Mouse (Mus musculus) liver, embryonic 12.5 days (tissue): Measurements from ENCODE around the gene Matn4. TPM values are rescaled to one million over a fixed set of nuclear protein-coding genes. Genes with fewer than 3 reads are reported as not detected.

Experiments used
- ATAC-seq: fragments of 200-750 bp; cut with Nextera tagmentation; 2 replicates; pipeline ENCODE4 v1.8.0; 2017; ENCODE audit warnings: moderate number of reproducible peaks, mild to moderate bottlenecking, moderate library complexity
- H3K27ac ChIP-seq: fragments of 300-500 bp; sonication (generic); 2 replicates; pipeline ENCODE4 v1.5.1; 2016; ENCODE audit warnings: mild to moderate bottlenecking
- H3K27me3 ChIP-seq: fragments of 300-500 bp; sonication (generic); replicated peaks from 2 replicates; pipeline ENCODE4 v1.6.1; 2016; ENCODE audit warnings: mild to moderate bottlenecking, moderate library complexity
- H3K36me3 ChIP-seq: fragments of 300-500 bp; sonication (generic); 2 replicates; pipeline ENCODE4 v1.6.1; 2016; ENCODE audit warnings: mild to moderate bottlenecking, moderate library complexity
- H3K4me1 ChIP-seq: fragments of 300-500 bp; sonication (generic); 2 replicates; pipeline ENCODE4 v1.6.1; 2016
- H3K4me2 ChIP-seq: fragments of 300-500 bp; sonication (generic); 2 replicates; pipeline ENCODE4 v1.6.1; 2016; ENCODE audit warnings: mild to moderate bottlenecking, moderate library complexity
- H3K4me3 ChIP-seq: fragments of 300-500 bp; sonication (generic); 2 replicates; pipeline ENCODE4 v1.5.1; 2016; ENCODE audit warnings: mild to moderate bottlenecking, moderate library complexity
- H3K9ac ChIP-seq: fragments of 300-500 bp; sonication (generic); 2 replicates; pipeline ENCODE4 v1.6.1; 2016; ENCODE audit warnings: mild to moderate bottlenecking, moderate library complexity
- H3K9me3 ChIP-seq: fragments of 300-500 bp; sonication (generic); replicated peaks from 2 replicates; pipeline ENCODE4 v1.6.1; 2016; ENCODE audit warnings: mild to moderate bottlenecking, moderate library complexity
- WGBS: fragments of 180-500 bp; shearing (Covaris S2); methylation state at CpG from one replicate; pipeline ENCODE4 v1.1.7; 2016; ENCODE audit not compliant: insufficient replicate concordance; 5-methylcytosine and 5-hydroxymethylcytosine counted together
- polyA plus RNA-seq: library from polyadenylated mRNA; unstranded; fragments of >200 nt; fragmentation: Nextera tagmentation; extraction: Ambion mirVana; gene quantifications from 2 replicates; pipeline ENCODE4 v1.2.1, GENCODE M21; 2016

The Matn4 gene
- polyA plus RNA-seq, 1 experiment from 2014 or later: 0.41 TPM

DNA sequence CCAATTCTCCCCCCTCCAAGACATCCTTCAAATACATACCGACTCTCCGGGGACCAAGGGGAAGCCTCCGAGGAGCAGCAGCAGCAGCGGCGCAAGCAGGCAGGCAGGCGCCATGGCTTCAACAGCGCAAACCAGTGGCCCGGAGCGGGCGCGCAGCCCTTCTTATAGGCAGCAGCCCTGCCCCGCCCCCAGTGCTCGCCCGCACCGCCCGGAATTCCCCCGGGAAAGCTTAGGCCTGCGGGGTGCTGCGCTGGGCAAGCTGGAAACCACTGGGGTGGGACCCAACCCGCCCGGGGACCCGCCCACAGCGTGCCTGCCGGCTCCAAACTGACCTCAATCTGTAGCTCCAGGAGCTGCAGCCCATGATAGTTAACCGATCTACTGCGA is 38.1 kb upstream of the Matn4 start:
- Histone ChIP-seq H3K27ac (no peak overlapping the region), H3K4me2 (peak overlapping the region; percentile 57), H3K27me3 (peaks cover 61% of the 10 kb centered on the region), H3K4me3 (peak overlapping the region; percentile 56), H3K36me3 (no peaks in the 10 kb centered on the region), H3K9me3 (no peaks in the 10 kb centered on the region), H3K9ac (peak overlapping the region; percentile 62), H3K4me1 (0 out of 2 replicates have a peak, but pooled peaks cover 4% of the 10 kb centered on the region)
- under 1% methylated on average over 26 of the region's 26 CpGs for WGBS
- ATAC-seq: peak; percentile 78

GRCm38 (mm10) chr2:164442315-164443050 is 37.5 kb upstream of the Matn4 start:
- ATAC-seq: peak; percentile 16; the same call in 1 of the 2 replicates
- no peak overlapping the region for H3K27ac ChIP-seq
- no peaks in the 10 kb centered on the region for H3K36me3 ChIP-seq
- 5% methylated on average over 29 of the region's 29 CpGs for WGBS
- peak overlapping the region; percentile 56 for H3K4me3 ChIP-seq
- peak overlapping the region; percentile 62 for H3K9ac ChIP-seq
- no peaks in the 10 kb centered on the region for H3K9me3 ChIP-seq
- H3K4me1 ChIP-seq: 0 out of 2 replicates have a peak, but pooled peaks cover 4% of the 10 kb centered on the region
- peaks cover 65% of the 10 kb centered on the region for H3K27me3 ChIP-seq
- peak overlapping the region; percentile 57 for H3K4me2 ChIP-seq

- Histone ChIP-seq H3K9ac (0 out of 2 replicates have a peak overlapping the region, but pooled peaks have one; percentile 62), H3K27me3 (peaks cover 71% of the 10 kb centered on the region)
- WGBS: 25% methylated on average over 7 of the region's 7 CpGs
Measured at GRCm38 (mm10) chr2:164441731-164442130, 36.8 kb upstream of the Matn4 start.

GRCm38 (mm10) chr2:164441155-164441554 is 36.2 kb upstream of the Matn4 start:
- H3K9me3 ChIP-seq: no peaks in the 10 kb centered on the region
- H3K9ac ChIP-seq: no peak overlapping the region
- 16% methylated on average over 8 of the region's 8 CpGs for WGBS
- H3K27me3 ChIP-seq: peaks cover 77% of the 10 kb centered on the region
- peak overlapping the region; percentile 56 for H3K4me3 ChIP-seq
- peak overlapping the region; percentile 57 for H3K4me2 ChIP-seq
- H3K4me1 ChIP-seq: 0 out of 2 replicates have a peak, but pooled peaks cover 4% of the 10 kb centered on the region
- no peak for ATAC-seq
- no peaks in the 10 kb centered on the region for H3K36me3 ChIP-seq
- no peak overlapping the region for H3K27ac ChIP-seq

More at GRCm38 (mm10) chr2:164441731-164442130, 36.8 kb upstream of the Matn4 start:
- Histone ChIP-seq H3K4me3 (peak overlapping the region; percentile 56), H3K36me3 (no peaks in the 10 kb centered on the region), H3K9me3 (no peaks in the 10 kb centered on the region), H3K4me2 (peak overlapping the region; percentile 57), H3K4me1 (0 out of 2 replicates have a peak, but pooled peaks cover 4% of the 10 kb centered on the region), H3K27ac (no peak overlapping the region)
- ATAC-seq: no peak

GRCm38 (mm10) chr2:164440314-164440713 is 35.4 kb upstream of the Matn4 start:
- Histone ChIP-seq H3K9ac (no peak overlapping the region), H3K4me3 (no peak overlapping the region), H3K4me2 (no peak overlapping the region), H3K27ac (no peak overlapping the region), H3K4me1 (peaks cover 11% of the 10 kb centered on the region; the same call in 1 of the 2 replicates), H3K9me3 (no peaks in the 10 kb centered on the region), H3K27me3 (peaks cover 75% of the 10 kb centered on the region), H3K36me3 (no peaks in the 10 kb centered on the region)
- ATAC-seq: no peak
- WGBS: 58% methylated on average over 5 of the region's 5 CpGs

GRCm38 (mm10) chr2:164439001-164439421 is 34.1 kb upstream of the Matn4 start:
- no peak overlapping the region for H3K9ac ChIP-seq
- H3K4me1 ChIP-seq: peaks cover 11% of the 10 kb centered on the region; the same call in 1 of the 2 replicates
- ATAC-seq: no peak
- H3K9me3 ChIP-seq: no peaks in the 10 kb centered on the region
- no peaks in the 10 kb centered on the region for H3K36me3 ChIP-seq
- H3K27ac ChIP-seq: no peak overlapping the region
- H3K4me2 ChIP-seq: peak overlapping the region; percentile 20; the same call in 1 of the 2 replicates
- peaks cover 67% of the 10 kb centered on the region for H3K27me3 ChIP-seq
- WGBS: 38% methylated on average over 3 of the region's 3 CpGs
- no peak overlapping the region for H3K4me3 ChIP-seq

DNA sequence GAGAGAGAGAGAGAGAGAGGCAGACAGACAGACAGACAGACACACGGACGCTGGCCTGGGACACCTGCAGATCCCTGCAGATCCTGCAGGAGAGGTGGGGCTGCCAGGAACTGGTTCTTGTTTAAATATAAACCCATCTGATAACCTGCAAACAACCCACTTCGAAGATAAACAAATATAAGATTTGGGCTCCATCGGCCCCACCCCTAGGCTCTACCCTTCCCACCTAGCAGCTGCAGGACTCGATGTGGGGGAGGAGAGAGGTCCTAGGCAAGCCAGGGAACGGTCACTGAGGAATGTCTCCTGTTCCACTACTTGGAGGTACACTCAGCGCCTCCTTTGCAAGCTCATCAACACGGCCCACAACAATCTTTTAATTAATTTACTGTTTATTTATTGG is 33.3 kb upstream of the Matn4 start:
- H3K9me3 ChIP-seq: no peaks in the 10 kb centered on the region
- H3K27me3 ChIP-seq: peaks cover 67% of the 10 kb centered on the region
- no peaks in the 10 kb centered on the region for H3K36me3 ChIP-seq
- WGBS: 45% methylated on average over 8 of the region's 8 CpGs
- peaks cover 13% of the 10 kb centered on the region; the same call in 1 of the 2 replicates for H3K4me1 ChIP-seq
- no peak for ATAC-seq
- H3K9ac ChIP-seq: no peak overlapping the region
- no peak overlapping the region for H3K4me3 ChIP-seq
- peak overlapping the region; percentile 38 for H3K4me2 ChIP-seq
- H3K27ac ChIP-seq: 0 out of 2 replicates have a peak overlapping the region, but pooled peaks have one; percentile 38

DNA sequence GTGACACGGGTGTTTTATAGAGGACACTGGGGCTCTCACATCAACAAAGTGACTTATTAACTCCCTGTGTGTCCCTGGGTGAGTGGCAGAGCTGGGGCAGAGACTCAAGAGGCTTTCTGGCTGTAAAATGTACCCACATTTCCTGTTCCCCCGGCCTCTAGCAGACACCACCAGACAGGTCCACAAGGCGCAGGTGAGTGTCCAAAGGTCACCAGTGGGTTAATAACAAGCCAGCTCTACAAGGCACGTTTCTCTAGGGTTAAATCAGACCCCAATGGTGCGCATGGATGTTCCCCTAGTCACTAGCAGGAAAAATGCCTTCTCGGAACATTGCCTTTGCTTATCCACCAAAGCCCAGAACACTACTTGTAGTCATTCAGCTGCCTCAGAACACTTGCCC is 32.8 kb upstream of the Matn4 start:
- Histone ChIP-seq H3K27ac (0 out of 2 replicates have a peak overlapping the region, but pooled peaks have one; percentile 38), H3K27me3 (peaks cover 67% of the 10 kb centered on the region), H3K9me3 (no peaks in the 10 kb centered on the region), H3K4me1 (peaks cover 18% of the 10 kb centered on the region), H3K4me2 (peak overlapping the region; percentile 38), H3K9ac (no peak overlapping the region), H3K36me3 (no peaks in the 10 kb centered on the region), H3K4me3 (no peak overlapping the region)
- 45% methylated on average over 6 of the region's 6 CpGs for WGBS
- ATAC-seq: no peak

DNA sequence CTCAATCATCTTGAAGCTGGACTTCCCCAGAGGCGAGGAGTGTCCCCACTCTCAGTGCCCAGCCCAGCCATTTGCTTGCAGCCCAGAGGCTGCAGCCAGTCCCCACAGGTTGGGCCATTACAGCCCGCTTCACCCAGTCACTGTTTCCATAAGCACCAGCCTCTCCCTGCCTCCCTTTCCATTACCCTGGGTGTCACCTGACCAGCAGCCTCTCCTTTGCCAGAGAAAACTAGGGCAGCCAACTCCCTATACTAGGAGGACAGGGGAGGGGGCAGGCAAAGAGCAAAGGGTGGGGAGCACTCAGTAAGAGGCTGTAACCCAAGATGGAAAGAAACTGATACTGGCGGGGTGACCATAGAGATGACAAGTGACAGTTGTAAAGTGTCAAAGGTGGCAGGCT is 32.0 kb upstream of the Matn4 start:
- Histone ChIP-seq H3K9ac (no peak overlapping the region), H3K4me1 (peaks cover 21% of the 10 kb centered on the region)
- 44% methylated on average over 3 of the region's 3 CpGs for WGBS

DNA sequence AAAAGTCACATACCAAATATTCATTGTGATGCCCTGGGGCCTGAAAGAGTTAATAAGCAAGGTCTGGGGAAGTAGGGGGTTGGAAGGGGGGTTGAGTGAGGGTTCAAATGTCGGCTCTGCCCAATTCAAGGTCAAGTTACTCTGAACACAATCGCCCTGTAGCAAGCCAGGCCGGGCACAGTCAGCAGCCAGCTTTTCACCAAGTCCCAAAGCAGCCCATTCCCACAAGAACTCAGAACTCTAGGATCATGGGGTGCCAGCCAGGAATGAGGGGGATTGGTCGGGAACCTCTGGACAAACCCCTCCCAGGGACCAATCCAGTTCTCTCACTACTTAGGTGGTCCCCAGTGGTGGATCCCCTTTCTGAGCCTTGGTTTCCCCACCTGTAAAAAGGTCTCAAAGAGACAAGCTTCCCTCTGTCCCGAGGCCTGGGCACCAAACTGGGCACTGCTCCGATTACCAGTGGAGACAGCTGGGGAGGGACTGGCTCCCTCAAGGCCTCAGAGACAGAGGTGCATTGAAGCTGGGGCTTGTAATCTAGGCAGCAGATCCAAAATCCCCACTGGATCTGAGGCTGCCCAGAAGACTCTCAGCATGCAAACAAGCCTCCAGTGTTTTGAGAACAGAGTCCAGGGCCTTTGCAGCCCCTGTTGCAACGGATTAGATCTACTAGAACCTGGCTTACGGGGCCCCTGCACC is 31.4 kb upstream of the Matn4 start:
- Histone ChIP-seq H3K36me3 (no peaks in the 10 kb centered on the region), H3K9ac (0 out of 2 replicates have a peak overlapping the region, but pooled peaks have one; percentile 15), H3K4me1 (peaks cover 21% of the 10 kb centered on the region), H3K4me2 (peak overlapping the region; percentile 38), H3K9me3 (no peaks in the 10 kb centered on the region), H3K27ac (peak overlapping the region; percentile 11), H3K4me3 (no peak overlapping the region), H3K27me3 (peaks cover 67% of the 10 kb centered on the region)
- 23% methylated on average over 8 of the region's 8 CpGs for WGBS
- 0 out of 2 replicates have a peak, but pooled peaks have one; percentile 4 for ATAC-seq

More for the DNA sequence above, 32.0 kb upstream of the Matn4 start:
- Histone ChIP-seq H3K4me2 (peak overlapping the region; percentile 38), H3K4me3 (no peak overlapping the region), H3K36me3 (no peaks in the 10 kb centered on the region), H3K27me3 (peaks cover 67% of the 10 kb centered on the region), H3K9me3 (no peaks in the 10 kb centered on the region), H3K27ac (peak overlapping the region; percentile 11)
- ATAC-seq: peak; percentile 13; the same call in 1 of the 2 replicates

- no peak for ATAC-seq
- H3K4me2 ChIP-seq: no peak overlapping the region
- no peaks in the 10 kb centered on the region for H3K9me3 ChIP-seq
- peaks cover 23% of the 10 kb centered on the region for H3K4me1 ChIP-seq
- H3K27ac ChIP-seq: no peak overlapping the region
- H3K9ac ChIP-seq: no peak overlapping the region
- H3K27me3 ChIP-seq: peaks cover 67% of the 10 kb centered on the region
- no peak overlapping the region for H3K4me3 ChIP-seq
- H3K36me3 ChIP-seq: no peaks in the 10 kb centered on the region
- 17% methylated on average over 5 of the region's 5 CpGs for whole genome bisulfite sequencing
Measured at GRCm38 (mm10) chr2:164435216-164436090, 30.5 kb upstream of the Matn4 start.
